Mouse (Mus musculus) urinary bladder, postnatal 0 days (tissue): ENCODE data around the gene Sele. TPM values are rescaled to one million over a fixed set of nuclear protein-coding genes. Genes with fewer than 3 reads are reported as not detected.

Experiments
- polyA plus RNA-seq: library from polyadenylated mRNA; unstranded; fragments of >200 nt; fragmentation: Nextera tagmentation; extraction: Ambion mirVana; gene quantifications from 2 replicates; pipeline ENCODE4 v1.2.1, GENCODE M21; 2015

Gene Sele
- polyA plus RNA-seq: 4.5 and 4.8 TPM in 2 replicates

GRCm38 (mm10) chr1:164047934-164048333, at the start of gene Sele:
TSS of gene Sele (plus strand) at chr1:164048234.

GRCm38 (mm10) chr1:164061925-164062324, 13.9 kb downstream of the Sele start, which contains the start of gene Sell:
TSS of gene Sell (plus strand) at chr1:164061982.

Other genes starting within 250 kb of the Sele start
- gene Scyl3, start 119.1 kb upstream of the Sele start, polyA plus RNA-seq: 9.8 and 9.9 TPM in 2 replicates
- 3.8 and 4.5 TPM in 2 replicates for gene BC055324, start 53.4 kb upstream of the Sele start, polyA plus RNA-seq
- 4.4 and 5.4 TPM in 2 replicates for gene Mettl18, start 53.3 kb upstream of the Sele start, polyA plus RNA-seq
- 0.42 and 1.2 TPM in 2 replicates for gene Sell, start 13.7 kb downstream of the Sele start, polyA plus RNA-seq
- 0.58 and 2.2 TPM in 2 replicates for gene Selp, start 67.0 kb downstream of the Sele start, polyA plus RNA-seq
- 0.14 and 0.28 TPM in 2 replicates for gene F5, start 103.6 kb downstream of the Sele start, polyA plus RNA-seq
- 5.1 and 6.1 TPM in 2 replicates for gene Slc19a2, start 200.8 kb downstream of the Sele start, polyA plus RNA-seq
- 5.9 and 6.2 TPM in 2 replicates for gene Ccdc181, start 227.4 kb downstream of the Sele start, polyA plus RNA-seq